Mouse (Mus musculus): ENCODE results near the gene Sdccag8. TPM values are rescaled to one million over a fixed set of nuclear protein-coding genes. Genes with fewer than 3 reads are reported as not detected.

Gene Sdccag8
- polyA plus RNA-seq (2014; fragmentation: Nextera tagmentation; extraction: Ambion mirVana), result 19.2 and 22.8 TPM in 2 replicates

GRCm38 (mm10) chr1:176814591-176815062 is at the start of gene Sdccag8:
TSS of gene Sdccag8 (plus strand) at chr1:176814660.
- peaks cover 3% of the 10 kb centered on the region for H3K4me1 ChIP-seq (ENCODE audit: control insufficient read depth, insufficient read depth, low read length)
- WGBS, result 0% methylated on average over 25 of the region's 25 CpGs

GRCm38 (mm10) chr1:176774533-176774932 is 39.9 kb upstream of the Sdccag8 start:
- Histone ChIP-seq H3K4me2 (ENCODE audit: low read depth) (no peak overlapping the region), H3K27ac (ENCODE audit: low read depth, low read length) (no peak overlapping the region), H3K4me3 (ENCODE audit: low read depth, low read length) (no peak overlapping the region), H3K27me3 (ENCODE audit: control insufficient read depth, insufficient read depth, low read length) (no peaks in the 10 kb centered on the region), H3K4me1 (ENCODE audit: control insufficient read depth, insufficient read depth, low read length) (no peaks in the 10 kb centered on the region), H3K36me3 (ENCODE audit: control insufficient read depth, insufficient read depth, low read length) (peaks cover 2% of the 10 kb centered on the region; the same call in 1 of the 2 replicates), H3K9ac (ENCODE audit: low read length) (no peak overlapping the region), H3K9me3 (ENCODE audit: control insufficient read depth, low read length) (no peaks in the 10 kb centered on the region)
- ATAC-seq (ENCODE audit: insufficient read depth, low FRiP score, low TSS enrichment), result no peak
- DNase-seq (ENCODE audit: low spot score), result no peak
- 75% methylated on average over 4 of the region's 4 CpGs for WGBS

More at GRCm38 (mm10) chr1:176814591-176815062, at the start of gene Sdccag8:
- no peaks in the 10 kb centered on the region for H3K27me3 ChIP-seq (ENCODE audit: control insufficient read depth, insufficient read depth, low read length)
- no peaks in the 10 kb centered on the region for H3K9me3 ChIP-seq (ENCODE audit: control insufficient read depth, low read length)
- no peaks in the 10 kb centered on the region for H3K36me3 ChIP-seq (ENCODE audit: control insufficient read depth, insufficient read depth, low read length)
- peak within 1 kb of the TSS; percentile 89 for H3K4me3 ChIP-seq (ENCODE audit: low read depth, low read length)
- peak within 1 kb of the TSS; percentile 51 for H3K4me2 ChIP-seq (ENCODE audit: low read depth)
- ATAC-seq (ENCODE audit: insufficient read depth, low FRiP score, low TSS enrichment) (peak; percentile 93), DNase-seq (ENCODE audit: low spot score) (peak; percentile 93)
- H3K27ac ChIP-seq (ENCODE audit: low read depth, low read length), result peak within 1 kb of the TSS; percentile 99
- peak within 1 kb of the TSS; percentile 96 for H3K9ac ChIP-seq (ENCODE audit: low read length)

- Histone ChIP-seq H3K27ac (ENCODE audit: low read depth, low read length) (no peak overlapping the region), H3K9me3 (ENCODE audit: control insufficient read depth, low read length) (no peaks in the 10 kb centered on the region), H3K4me2 (ENCODE audit: low read depth) (no peak overlapping the region), H3K4me1 (ENCODE audit: control insufficient read depth, insufficient read depth, low read length) (no peaks in the 10 kb centered on the region), H3K36me3 (ENCODE audit: control insufficient read depth, insufficient read depth, low read length) (peaks cover 2% of the 10 kb centered on the region; the same call in 1 of the 2 replicates), H3K4me3 (ENCODE audit: low read depth, low read length) (no peak overlapping the region), H3K27me3 (ENCODE audit: control insufficient read depth, insufficient read depth, low read length) (no peaks in the 10 kb centered on the region), H3K9ac (ENCODE audit: low read length) (no peak overlapping the region)
- 89% methylated on average over 7 of the region's 7 CpGs for WGBS
- DNase-seq (ENCODE audit: low spot score) (no peak), ATAC-seq (ENCODE audit: insufficient read depth, low FRiP score, low TSS enrichment) (no peak)
Observed at GRCm38 (mm10) chr1:176789326-176789725, 25.1 kb upstream of the Sdccag8 start.

- H3K36me3 ChIP-seq (ENCODE audit: control insufficient read depth, insufficient read depth, low read length), result peaks cover 2% of the 10 kb centered on the region; the same call in 1 of the 2 replicates
- WGBS, result 94% methylated on average over 1 of the region's 1 CpGs
- DNase-seq (ENCODE audit: low spot score), result no peak
Observed at GRCm38 (mm10) chr1:176792175-176792574, 22.3 kb upstream of the Sdccag8 start.

GRCm38 (mm10) chr1:176798673-176799072 is 15.8 kb upstream of the Sdccag8 start:
- Histone ChIP-seq H3K9ac (ENCODE audit: low read length) (no peak overlapping the region), H3K9me3 (ENCODE audit: control insufficient read depth, low read length) (no peaks in the 10 kb centered on the region), H3K27me3 (ENCODE audit: control insufficient read depth, insufficient read depth, low read length) (no peaks in the 10 kb centered on the region), H3K27ac (ENCODE audit: low read depth, low read length) (no peak overlapping the region), H3K4me2 (ENCODE audit: low read depth) (no peak overlapping the region), H3K4me1 (ENCODE audit: control insufficient read depth, insufficient read depth, low read length) (no peaks in the 10 kb centered on the region), H3K4me3 (ENCODE audit: low read depth, low read length) (no peak overlapping the region), H3K36me3 (ENCODE audit: control insufficient read depth, insufficient read depth, low read length) (no peaks in the 10 kb centered on the region)
- ATAC-seq (ENCODE audit: insufficient read depth, low FRiP score, low TSS enrichment), result no peak
- DNase-seq (ENCODE audit: low spot score), result no peak

More at GRCm38 (mm10) chr1:176792175-176792574, 22.3 kb upstream of the Sdccag8 start:
- Histone ChIP-seq H3K4me3 (ENCODE audit: low read depth, low read length) (no peak overlapping the region), H3K4me1 (ENCODE audit: control insufficient read depth, insufficient read depth, low read length) (no peaks in the 10 kb centered on the region), H3K9me3 (ENCODE audit: control insufficient read depth, low read length) (no peaks in the 10 kb centered on the region), H3K27me3 (ENCODE audit: control insufficient read depth, insufficient read depth, low read length) (no peaks in the 10 kb centered on the region), H3K9ac (ENCODE audit: low read length) (no peak overlapping the region), H3K27ac (ENCODE audit: low read depth, low read length) (no peak overlapping the region), H3K4me2 (ENCODE audit: low read depth) (no peak overlapping the region)
- ATAC-seq (ENCODE audit: insufficient read depth, low FRiP score, low TSS enrichment), result no peak

GRCm38 (mm10) chr1:176800728-176801365 is 13.6 kb upstream of the Sdccag8 start:
- peak; percentile 27 for DNase-seq (ENCODE audit: low spot score)
- H3K4me2 ChIP-seq (ENCODE audit: low read depth), result no peak overlapping the region

GRCm38 (mm10) chr1:176810161-176810560 is 4.3 kb upstream of the Sdccag8 start:
- peaks cover 6% of the 10 kb centered on the region for H3K4me1 ChIP-seq (ENCODE audit: control insufficient read depth, insufficient read depth, low read length)
- no peak overlapping the region for H3K4me2 ChIP-seq (ENCODE audit: low read depth)
- ATAC-seq (ENCODE audit: insufficient read depth, low FRiP score, low TSS enrichment) (no peak), DNase-seq (ENCODE audit: low spot score) (no peak)
- H3K9me3 ChIP-seq (ENCODE audit: control insufficient read depth, low read length), result no peaks in the 10 kb centered on the region
- no peaks in the 10 kb centered on the region for H3K27me3 ChIP-seq (ENCODE audit: control insufficient read depth, insufficient read depth, low read length)
- no peak overlapping the region for H3K4me3 ChIP-seq (ENCODE audit: low read depth, low read length)
- no peak overlapping the region for H3K9ac ChIP-seq (ENCODE audit: low read length)
- H3K36me3 ChIP-seq (ENCODE audit: control insufficient read depth, insufficient read depth, low read length), result no peaks in the 10 kb centered on the region
- H3K27ac ChIP-seq (ENCODE audit: low read depth, low read length), result no peak overlapping the region

More at GRCm38 (mm10) chr1:176800728-176801365, 13.6 kb upstream of the Sdccag8 start:
- WGBS, result 64% methylated on average over 2 of the region's 2 CpGs
- no peaks in the 10 kb centered on the region for H3K27me3 ChIP-seq (ENCODE audit: control insufficient read depth, insufficient read depth, low read length)
- H3K9me3 ChIP-seq (ENCODE audit: control insufficient read depth, low read length), result no peaks in the 10 kb centered on the region
- H3K9ac ChIP-seq (ENCODE audit: low read length), result no peak overlapping the region
- no peaks in the 10 kb centered on the region for H3K36me3 ChIP-seq (ENCODE audit: control insufficient read depth, insufficient read depth, low read length)
- H3K4me1 ChIP-seq (ENCODE audit: control insufficient read depth, insufficient read depth, low read length), result no peaks in the 10 kb centered on the region
- H3K27ac ChIP-seq (ENCODE audit: low read depth, low read length), result no peak overlapping the region
- H3K4me3 ChIP-seq (ENCODE audit: low read depth, low read length), result no peak overlapping the region
- no peak for ATAC-seq (ENCODE audit: insufficient read depth, low FRiP score, low TSS enrichment)

- H3K4me2 ChIP-seq (ENCODE audit: low read depth), result peak overlapping the region; percentile 45
- no peaks in the 10 kb centered on the region for H3K9me3 ChIP-seq (ENCODE audit: control insufficient read depth, low read length)
- no peaks in the 10 kb centered on the region for H3K27me3 ChIP-seq (ENCODE audit: control insufficient read depth, insufficient read depth, low read length)
- 90% methylated on average over 3 of the region's 3 CpGs for WGBS
- peaks cover 4% of the 10 kb centered on the region for H3K4me1 ChIP-seq (ENCODE audit: control insufficient read depth, insufficient read depth, low read length)
- no peak overlapping the region for H3K27ac ChIP-seq (ENCODE audit: low read depth, low read length)
- ATAC-seq (ENCODE audit: insufficient read depth, low FRiP score, low TSS enrichment) (no peak), DNase-seq (ENCODE audit: low spot score) (no peak)
- peak overlapping the region; percentile 89 for H3K4me3 ChIP-seq (ENCODE audit: low read depth, low read length)
- peak overlapping the region; percentile 96; the same call in 1 of the 2 replicates for H3K9ac ChIP-seq (ENCODE audit: low read length)
- H3K36me3 ChIP-seq (ENCODE audit: control insufficient read depth, insufficient read depth, low read length), result no peaks in the 10 kb centered on the region
Observed at GRCm38 (mm10) chr1:176811892-176812291, 2.6 kb upstream of the Sdccag8 start.

All from neural tube, embryonic 11.5 days (tissue).